Mouse (Mus musculus): ENCODE measurements at regions not wholly inside any gene's neighbourhood (a gene's known extent, or its start where the extent isn't known, plus 50 kb on each side); places are given as distances from the start of the nearest gene placed in this dataset.

DNA sequence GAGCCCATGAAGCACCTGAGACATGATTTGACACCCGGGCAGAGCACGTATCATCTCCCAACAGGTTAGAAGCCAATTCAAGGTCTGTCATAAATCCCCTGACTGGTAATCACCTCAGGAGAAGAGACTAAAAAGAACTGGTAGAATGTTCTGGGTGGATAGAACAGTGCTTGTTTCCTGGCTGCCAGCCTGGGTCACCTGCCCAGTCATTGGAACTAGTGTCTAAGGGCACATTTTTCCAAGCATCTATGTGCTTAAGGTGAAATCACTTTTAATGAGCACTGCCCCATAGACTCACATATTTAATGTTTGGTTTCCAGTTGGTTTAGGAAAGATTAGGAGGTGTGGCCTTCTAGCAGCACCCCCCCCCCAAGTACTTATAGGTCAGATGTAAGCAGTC, 162.0 kb upstream of the Jun start:
- no peak for TF ChIP-seq POLR2A (IDR thresholded peaks at IDR 0.05; ENCODE audit: extremely low read depth, insufficient read depth, low read length)
- no peak for TF ChIP-seq CTCF (IDR thresholded peaks at IDR 0.05; ENCODE audit: low read depth, low read length)

Data from liver, adult 2 months (tissue).